Mouse (Mus musculus) ZHBTc4 (cell line): ENCODE data around the gene Ctla4.
A peak's percentile ranks its signal among the peaks of the same experiment; 100 is the strongest.

Source experiments
- DNase-seq: peaks from one replicate; pipeline ENCODE4 v3.0.0-alpha.2; 2011; ENCODE audit warnings: low read depth, low spot score

The Ctla4 gene

DNA sequence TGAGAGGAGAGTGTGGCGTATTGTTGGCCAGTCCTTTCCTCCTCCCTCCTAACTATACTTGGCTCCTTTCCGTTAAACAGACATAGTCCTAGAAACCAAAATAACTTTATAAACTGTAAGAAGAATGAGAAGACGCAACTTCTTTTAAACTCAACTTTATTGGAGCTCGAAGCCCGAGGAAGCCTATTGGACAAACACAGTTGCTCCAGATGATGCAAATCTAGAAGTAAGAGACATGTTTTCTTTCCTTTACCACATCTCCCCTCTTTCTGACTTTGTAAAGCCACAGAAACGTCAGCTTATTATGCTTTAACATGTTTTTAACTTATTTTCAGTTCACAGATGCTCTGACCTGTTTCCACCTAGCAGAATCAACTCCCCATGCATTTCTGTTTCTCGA lies at the start of gene Ctla4:
Ctla4 (plus strand) TSS at position 20 of the 400 bp plus-strand sequence.
- no peak for DNase-seq

DNA sequence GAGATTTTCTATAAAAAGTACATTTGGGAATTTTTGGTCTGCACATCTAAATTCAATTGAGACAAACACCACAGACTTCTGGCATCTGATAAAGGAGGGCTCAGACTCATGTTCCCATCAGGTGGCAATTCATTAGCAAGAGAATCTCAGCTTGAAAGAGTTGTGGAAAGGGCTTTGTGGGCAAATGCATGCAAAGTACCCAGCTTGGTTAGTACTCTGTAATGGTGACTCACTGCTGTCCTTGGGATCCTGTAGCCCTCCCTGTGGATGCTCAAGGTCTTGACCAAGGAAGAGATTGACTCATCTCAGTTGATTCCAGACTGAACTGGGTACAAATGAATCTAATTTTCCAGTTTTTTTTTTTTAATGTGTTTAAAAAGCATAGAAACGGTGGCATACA lies 47.6 kb upstream of the Ctla4 start:
- DNase-seq: peak; percentile 46

DNA sequence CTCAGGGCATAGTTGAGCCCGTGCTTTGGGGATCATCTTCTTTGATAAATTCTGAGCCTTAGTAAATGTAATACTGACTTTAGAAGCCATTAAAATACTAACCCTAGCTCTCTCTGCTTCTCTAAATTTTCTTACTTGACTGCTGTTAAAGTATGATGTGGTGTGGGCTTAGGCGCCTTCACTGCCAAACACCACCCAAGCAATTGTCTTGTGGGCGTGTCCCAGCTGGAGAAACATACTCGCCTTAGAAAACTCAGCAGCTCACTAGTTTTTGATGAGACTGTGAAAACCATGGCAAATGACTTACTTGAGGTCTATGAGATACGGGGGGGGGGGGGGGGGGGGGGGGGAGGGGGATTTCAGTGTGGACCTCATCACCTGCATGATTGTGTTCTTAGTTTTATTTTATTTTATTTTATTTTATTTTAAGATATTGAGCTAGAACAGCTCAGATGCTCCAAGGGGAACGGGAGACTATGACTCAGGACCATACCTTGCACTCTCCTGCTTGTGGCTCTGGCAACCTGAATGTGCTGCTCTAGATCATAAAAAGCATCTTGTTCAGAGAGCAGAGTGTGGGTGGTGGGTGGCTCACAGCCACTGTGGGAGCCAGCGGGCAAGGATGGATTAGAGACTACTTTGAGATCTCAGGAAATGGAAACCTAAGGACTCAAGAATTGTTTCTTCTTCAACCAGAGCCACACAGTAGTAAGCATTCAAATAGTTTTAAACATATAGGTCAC lies 41.3 kb upstream of the Ctla4 start:
- DNase-seq: peak; percentile 36

DNA sequence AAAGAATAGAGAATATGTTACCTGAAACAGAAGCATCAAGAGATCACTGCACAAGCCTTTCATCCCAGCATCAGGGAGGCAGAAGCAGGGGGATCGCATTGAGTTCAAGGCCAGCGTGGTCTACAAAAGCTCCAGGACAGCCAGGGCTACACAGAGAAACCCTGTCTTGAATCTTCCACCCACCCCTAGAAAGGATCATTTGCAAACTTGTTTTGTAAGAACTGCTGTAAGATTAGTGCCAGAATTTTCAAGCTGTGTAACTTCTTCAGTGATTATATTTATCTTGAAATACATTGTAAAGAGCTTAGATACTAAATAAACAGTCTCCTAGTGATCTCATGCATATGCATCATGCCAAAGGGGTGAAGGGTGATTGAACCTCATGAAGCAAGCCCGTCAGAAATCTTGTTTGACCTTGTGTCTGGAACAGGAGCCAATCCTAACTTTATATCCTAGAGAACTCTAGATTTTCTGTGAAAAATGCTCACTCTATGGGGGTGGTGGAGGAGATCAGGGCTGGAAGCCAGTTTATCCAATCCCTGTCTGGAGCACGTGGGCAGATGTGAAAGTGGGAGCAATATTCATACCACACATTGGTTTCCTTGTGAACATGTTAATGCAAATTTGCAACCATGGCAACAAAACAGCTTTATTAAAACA lies 40.1 kb upstream of the Ctla4 start:
- DNase-seq: no peak

DNA sequence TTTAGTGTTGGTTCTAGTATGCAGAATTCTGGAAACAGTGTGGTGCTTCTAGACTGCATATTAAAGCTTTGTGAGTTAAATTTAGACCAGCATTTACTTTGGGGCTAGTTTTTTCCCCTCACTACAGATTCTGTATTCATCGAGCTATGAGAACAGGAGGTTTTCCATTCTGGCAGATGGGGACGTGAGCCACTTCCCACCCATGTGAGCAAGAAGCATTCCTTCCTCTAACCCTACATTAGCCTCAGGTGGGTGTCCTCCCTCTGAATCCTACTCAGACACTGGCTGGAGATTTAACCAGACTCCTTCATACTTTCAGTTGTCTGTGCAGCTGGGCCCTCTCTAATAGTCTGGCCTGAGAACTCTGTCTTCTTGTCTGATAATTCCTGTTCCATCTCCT lies 37.7 kb upstream of the Ctla4 start:
- no peak for DNase-seq

DNA sequence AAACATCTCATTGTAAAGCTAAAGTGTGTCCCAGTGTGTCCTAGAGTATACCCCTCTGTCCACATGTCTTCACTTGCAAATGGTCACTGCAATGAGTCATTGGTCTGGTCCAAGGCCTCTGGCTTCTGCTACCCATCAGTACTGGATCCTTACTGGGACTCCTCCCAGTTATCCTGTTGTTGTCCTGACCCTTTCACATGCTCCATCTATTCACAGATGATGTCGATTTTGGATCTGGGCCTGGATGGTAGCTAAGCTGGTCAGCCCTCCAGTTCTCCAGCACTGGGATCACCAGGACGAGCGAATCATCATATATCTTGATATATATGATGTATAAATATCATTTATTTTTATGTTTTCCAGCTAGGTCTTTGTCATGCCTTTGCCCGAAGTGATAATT lies 37.0 kb upstream of the Ctla4 start:
- DNase-seq: no peak

DNA sequence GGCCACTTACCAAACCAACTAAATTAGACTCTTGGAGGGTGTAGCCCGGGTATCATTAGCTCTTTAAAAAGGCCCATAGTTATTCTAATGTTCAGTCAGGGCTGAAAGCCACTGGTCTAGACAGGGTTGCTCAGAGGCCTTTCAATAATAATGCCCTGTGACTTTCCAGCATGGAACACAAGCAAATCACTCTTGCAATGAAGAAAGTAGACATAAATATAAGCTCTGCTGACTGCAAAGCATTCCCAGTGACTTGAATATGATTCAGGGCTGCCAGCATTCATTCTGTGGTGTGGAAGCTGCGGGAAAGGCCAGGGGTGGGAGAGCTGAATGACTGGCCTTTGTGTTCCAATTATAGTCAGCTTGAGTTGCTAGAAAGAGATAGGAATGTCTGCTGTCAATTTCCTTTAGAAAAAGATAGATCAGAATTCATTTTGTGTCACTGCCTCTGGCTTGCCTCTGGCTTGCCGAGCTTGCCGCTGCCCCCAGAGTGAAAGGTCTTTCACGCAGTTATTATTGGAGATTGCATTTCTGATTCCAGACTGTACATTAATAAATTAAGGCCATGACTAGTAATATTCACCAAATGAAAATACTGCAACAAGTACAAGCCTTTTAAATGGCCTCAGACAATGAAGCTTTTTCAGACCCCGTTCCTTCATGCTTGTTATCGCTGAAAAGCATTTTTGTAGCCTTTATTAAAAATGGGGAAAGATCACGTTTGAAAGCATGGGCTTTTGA lies 35.6 kb upstream of the Ctla4 start:
- peak; percentile 88 for DNase-seq

DNA sequence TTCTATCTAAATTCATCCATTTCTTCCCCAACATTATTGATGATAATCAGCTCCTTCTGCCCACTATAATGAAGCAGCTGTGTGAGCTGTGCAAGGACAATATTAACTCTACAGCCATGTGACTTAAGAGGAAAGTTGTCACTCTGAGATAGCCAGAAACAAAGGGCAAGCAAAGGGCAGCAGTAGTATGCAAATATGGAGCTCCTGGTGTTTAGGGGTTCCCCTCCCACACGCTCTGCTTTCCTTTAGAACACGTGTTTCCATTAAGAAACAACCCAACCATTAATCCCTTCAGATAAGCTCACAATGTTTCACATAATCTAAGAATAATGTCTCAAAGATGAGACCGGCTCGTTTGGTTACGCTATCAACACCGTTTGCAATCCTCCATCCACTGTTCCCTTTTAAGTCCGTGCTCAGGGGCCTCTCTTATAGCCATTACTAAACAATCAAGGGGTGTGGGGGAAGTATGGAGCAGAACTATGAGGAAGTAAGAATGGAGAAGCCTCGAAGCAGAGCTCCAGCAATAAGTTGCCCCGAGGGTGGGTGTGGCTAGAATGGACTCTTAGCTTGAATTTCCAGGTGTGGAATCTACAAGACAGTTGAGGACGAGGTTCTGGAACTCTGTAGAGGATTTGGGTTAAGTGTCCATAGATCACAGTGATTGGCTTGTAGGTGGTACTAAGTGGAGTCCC lies 34.6 kb upstream of the Ctla4 start:
- peak; percentile 89 for DNase-seq

DNA sequence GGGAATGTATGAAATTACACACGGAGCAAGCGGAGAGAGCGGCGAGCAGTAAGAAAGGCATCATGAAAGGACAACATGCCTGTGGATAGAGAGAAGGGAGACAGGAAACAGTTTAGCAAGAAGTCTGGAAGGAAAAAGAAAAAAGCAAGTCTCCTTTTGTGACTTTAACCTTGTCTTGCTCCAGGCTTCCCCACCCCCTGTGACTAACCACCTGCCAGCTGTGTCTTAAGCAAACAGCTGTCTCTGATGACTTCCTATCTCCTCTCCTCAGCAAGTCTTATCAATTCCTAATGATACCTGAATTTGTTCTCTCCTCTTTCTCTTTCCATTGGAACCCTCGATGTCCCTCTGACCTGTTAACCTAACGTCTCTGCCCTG lies 34.0 kb upstream of the Ctla4 start:
- DNase-seq: no peak

DNA sequence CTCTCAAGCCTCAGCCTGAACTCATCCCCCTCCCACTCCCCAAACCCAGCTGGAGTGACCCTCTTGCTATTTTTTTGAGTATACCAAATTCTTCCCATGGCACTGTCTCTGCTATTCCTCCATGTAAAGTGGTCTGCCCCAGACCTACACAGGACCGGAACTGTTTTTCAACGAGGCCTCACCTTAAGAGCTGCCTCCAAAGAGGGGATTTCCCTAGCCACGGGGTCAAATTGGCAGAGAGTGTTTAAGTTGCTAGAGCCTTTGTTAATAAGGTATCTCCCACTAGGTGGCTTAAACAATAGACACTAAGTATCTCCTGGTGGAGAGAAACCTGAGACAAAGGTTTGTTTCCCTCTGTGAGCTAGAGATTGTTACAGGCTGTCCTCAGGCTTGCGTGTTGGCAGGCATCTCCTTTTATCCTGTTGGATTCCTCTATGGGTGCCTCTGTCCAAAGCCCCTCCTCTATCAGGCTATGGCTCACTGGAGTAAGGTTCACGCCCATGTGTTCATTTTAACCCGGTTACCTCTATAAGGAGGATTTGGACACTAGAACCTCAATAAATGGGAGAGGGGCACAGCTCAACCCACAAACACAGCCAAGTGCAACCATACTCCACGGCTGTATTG lies 33.4 kb upstream of the Ctla4 start:
- peak; percentile 87 for DNase-seq

DNA sequence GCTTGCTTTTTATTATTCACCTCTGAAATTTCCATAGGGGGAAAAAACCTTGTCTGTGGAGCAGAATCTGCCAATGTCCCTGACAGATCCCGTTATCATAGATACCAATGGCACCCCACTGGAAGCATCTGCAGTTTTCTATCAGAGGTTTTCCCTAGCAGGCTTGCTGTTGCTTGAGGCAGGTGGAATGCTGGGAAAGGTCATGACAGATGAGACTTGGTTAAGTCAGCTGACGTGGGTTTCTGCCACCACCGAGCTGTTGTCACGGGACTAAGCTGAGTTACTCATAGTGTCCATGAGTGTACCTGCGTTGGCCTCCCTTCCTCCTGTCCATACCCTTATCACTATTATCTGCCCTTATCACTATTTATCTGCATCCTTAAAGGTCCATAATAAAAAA lies 32.8 kb upstream of the Ctla4 start:
- DNase-seq: peak; percentile 45

DNA sequence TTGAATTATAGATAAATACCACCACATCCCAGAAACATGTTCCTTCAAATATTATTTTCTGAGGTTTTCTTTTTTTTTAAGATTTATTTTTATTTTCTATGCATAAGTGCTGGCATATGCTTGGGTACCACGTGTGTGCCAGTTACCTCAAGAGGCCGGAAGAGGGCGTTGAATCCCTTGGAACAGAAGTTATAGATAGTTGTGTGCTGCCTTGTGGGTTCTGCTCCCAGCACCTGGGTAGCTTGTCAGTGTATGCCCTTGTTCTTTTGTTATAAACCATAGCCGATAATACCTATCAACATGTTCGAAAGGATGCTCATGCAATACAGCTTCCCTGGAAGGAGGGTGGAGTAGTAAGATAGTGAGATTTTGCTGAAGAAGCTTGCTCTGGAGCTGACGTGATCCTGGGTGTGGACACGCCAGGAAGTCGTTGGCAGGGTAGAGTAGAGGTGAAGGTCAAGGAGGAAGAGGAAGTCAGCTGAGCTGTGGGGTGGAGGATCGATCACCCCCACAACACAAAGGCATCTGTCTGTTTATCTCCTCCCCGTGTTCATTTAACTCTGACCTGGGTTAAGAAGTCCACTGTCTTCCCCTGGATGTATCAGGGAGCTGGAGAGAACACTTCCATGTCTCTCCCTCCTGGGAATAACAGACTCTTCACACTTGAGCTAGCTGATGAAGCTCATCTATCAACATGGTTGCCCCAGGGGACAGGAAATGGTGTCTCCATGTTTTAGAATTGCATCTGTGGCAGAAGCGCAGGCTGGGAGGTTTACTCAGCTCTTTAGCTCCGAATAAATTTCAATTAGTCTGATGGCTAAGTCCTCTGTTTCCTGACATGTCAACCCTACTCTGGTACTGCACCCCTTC lies 29.2 kb upstream of the Ctla4 start:
- DNase-seq: peak; percentile 54

DNA sequence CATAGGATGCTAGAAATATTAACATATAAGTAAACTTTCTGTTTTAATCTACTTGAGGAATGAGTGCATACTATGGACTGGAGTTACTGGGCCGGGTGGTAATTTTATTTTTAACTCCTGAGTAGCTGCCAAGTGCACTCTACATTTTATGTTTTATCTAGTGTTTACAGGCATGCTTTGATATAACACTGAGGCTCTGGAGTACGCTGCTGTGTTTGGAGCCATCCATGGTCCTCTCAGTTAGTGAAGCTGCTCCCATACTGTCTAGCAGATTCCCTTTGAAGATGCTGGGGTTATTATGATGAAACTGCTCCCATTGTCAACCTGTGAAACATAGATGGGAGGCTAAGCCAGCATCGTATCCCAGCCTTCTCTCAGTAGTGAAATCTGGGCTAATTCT lies 27.6 kb upstream of the Ctla4 start:
- no peak for DNase-seq

DNA sequence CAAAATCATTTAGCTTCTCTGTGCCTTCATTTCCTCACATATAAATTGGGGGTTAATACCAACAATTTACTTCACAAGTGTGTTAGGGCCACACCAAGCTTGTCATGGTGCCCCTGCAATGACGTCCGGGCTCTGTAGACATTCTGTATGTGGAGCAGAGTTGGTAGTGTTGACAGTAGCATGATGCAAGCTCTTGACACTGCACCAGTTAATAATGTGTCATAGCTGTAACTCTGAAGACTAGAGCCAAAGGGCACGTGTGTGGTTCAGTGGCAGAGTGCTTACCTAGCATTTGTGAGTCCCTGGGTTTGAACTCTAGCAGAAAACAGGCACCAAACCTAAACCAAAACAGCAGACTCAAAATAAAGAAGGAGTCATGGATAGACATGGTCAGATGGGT lies 27.0 kb upstream of the Ctla4 start:
- DNase-seq: no peak

DNA sequence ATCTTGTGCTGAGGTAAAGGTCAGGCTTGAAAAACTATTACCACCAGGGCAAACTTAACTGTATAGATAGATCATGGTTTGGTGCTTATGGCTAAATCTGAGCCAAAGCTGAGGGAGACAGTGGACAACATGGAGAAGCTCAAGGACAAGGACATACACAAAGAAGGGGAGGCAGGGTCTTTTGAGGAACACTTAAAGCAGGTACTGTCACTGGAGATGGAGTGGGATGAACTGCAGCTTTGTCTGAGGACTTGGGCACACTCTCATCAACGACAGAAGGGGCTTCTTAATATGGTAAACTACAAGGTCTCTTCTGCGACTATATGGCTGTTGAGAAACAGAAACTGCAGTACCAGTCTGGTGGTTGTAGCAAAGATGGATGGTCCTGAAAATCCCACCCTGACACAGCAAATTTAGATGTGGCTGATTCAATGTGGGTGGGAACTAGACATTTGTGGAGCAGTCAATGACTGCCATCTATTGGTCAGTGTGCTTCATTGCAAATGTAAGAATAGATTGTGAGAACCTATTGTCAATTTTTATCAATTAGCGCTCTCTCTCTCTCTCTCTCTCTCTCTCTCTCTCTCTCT lies 26.3 kb upstream of the Ctla4 start:
- peak; percentile 76 for DNase-seq

DNA sequence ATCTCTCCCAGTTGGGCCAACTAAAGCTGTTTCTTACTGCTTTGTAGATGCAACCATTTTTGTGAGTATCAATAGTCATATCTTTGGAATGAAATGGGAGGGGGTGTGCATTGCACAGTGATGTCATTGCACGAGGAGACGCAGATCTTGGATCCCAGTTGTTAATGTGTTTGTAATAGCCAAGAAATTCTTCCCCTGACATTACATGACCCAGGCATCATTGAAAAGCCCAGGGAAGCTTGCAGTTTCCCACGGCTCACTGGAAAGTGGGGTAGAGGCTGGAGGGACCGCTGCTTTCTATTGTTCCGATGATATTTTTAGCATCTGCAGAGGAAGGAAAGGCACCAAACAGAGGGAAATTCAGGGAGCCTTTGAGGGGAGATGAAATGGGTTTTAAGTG lies 25.8 kb upstream of the Ctla4 start:
- no peak for DNase-seq

DNA sequence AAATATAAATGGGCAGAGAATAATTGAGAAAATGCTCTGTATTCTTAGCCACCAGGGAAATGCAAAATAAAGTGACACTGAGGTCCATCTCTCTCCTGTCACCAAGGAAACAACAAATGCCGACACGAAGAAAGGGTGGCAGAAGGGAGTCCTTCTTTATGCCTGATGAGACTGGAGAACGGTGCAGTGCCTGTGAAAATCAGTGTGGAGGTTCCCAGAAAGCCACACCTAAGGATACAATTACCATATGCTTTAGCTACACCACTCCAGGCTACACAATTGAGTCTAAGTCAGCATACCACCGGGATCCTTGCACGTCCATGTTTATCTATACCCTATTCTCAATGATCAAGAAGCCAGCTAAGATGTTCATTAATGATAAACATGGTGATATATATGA lies 25.4 kb upstream of the Ctla4 start:
- DNase-seq: no peak

DNA sequence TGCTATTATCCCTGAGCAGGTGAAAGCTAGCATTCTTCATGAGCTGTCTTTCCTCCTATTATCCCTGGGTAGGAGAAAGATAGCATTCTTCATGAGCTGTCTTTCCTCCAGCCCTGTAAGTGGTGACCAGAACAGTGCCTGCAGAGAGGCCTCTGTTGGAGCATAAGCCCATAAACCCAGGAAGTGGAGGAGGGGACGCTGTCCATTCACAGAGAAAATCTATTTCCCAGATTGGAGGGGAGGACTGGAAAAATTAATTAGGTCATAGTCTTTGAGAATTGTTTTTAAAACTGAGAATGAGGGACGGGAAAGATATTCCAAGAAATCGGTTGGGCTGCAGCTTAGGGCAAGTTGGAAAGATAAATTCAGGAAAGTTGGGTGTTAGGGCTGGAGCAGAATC lies 24.3 kb upstream of the Ctla4 start:
- no peak for DNase-seq

DNA sequence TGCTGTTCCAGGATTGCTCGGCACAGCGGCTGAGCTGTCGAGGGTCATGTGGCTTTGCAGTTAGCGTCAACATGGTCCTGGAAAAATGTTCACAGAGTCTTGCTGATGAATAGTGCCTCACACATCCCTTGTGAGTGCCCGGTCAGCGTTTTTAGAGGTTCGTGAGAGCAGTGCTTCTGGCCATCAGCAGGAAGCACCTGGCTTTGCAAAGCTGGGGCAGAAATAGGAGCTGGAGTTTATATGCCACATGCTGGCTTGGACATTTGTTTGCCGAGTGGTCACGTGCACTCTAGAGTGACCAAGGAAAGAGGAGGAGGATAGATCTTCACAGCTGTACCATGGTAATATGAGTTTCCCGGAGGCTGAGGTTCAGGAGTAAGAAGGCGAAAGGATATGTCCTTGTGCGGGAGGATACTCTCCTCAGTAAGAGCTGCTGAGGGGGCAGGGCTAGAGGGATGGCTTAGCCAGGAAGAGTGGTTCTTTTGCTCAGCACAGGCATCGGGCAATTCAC lies 23.8 kb upstream of the Ctla4 start:
- DNase-seq: no peak

DNA sequence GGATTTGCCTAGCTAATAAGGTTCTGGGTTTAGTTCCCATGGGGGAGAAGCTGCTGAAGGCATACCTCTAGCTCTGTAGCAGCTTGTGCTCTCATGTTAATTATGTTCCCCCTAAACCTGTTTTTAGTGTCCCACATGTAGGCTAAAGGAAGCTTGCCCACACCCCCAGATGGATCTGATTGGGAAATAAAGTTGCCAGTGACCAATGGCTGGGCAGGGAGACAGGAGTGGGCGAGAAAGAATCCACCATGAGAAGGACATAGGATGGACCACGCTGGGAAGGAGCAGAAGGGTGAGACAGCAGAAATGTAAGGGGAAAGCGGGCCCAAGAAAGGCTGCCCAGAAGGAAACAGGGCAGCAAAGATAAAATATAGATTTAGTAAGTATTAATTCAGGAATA lies 23.1 kb upstream of the Ctla4 start:
- DNase-seq: no peak
